Mouse (Mus musculus) erythroid progenitor cell, adult 5-6 weeks (primary cell): ENCODE data around the gene Trhr2. TPM values are rescaled to one million over a fixed set of nuclear protein-coding genes. Genes with fewer than 3 reads are reported as not detected.

Source experiments
- ATAC-seq: replicated peaks from 2 replicates; pipeline ENCODE4 v1.8.0; 2016; ENCODE audit warnings: moderate number of reproducible peaks, mild to moderate bottlenecking, moderate TSS enrichment, inconsistent platforms; ENCODE audit not compliant: poor library complexity, low FRiP score, severe bottlenecking
- total RNA-seq, 2 experiments: library from RNA; stranded (forward) in 1 of 2; stranded (reverse) in 1 of 2; fragments of 150-400 nt in 1 of 2; fragments of 186-747, 209-891 nt in 1 of 2; gene quantifications; 2 replicates each; pipeline versions ENCODE4 v1.2.3 to v1.2.4; 2015 to 2017; ENCODE audit warnings: low replicate concordance in 2 of 2

Gene Trhr2
- total RNA-seq, 2 experiments from 2014 or later = not detected

DNA sequence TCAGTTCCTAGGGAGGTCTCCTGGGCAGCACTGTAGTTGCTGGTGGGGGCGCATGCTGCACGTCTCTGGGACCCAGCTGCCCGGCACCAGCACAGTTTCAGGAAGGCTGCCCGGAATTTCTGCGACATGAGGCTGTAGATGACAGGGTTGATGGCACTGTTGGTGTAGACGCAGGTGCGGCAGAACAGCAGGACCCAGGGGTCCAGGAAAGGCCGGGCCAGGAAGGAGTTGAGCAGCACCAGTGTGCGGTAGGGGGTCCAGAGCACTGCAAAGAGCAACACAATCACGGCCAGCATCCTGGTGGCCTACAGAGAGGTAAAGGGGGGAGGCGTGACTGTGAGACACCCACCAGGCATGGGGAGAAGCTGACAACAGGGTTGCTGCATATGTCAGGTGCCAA lies 3.3 kb downstream of the Trhr2 start:
- ATAC-seq = no peak

DNA sequence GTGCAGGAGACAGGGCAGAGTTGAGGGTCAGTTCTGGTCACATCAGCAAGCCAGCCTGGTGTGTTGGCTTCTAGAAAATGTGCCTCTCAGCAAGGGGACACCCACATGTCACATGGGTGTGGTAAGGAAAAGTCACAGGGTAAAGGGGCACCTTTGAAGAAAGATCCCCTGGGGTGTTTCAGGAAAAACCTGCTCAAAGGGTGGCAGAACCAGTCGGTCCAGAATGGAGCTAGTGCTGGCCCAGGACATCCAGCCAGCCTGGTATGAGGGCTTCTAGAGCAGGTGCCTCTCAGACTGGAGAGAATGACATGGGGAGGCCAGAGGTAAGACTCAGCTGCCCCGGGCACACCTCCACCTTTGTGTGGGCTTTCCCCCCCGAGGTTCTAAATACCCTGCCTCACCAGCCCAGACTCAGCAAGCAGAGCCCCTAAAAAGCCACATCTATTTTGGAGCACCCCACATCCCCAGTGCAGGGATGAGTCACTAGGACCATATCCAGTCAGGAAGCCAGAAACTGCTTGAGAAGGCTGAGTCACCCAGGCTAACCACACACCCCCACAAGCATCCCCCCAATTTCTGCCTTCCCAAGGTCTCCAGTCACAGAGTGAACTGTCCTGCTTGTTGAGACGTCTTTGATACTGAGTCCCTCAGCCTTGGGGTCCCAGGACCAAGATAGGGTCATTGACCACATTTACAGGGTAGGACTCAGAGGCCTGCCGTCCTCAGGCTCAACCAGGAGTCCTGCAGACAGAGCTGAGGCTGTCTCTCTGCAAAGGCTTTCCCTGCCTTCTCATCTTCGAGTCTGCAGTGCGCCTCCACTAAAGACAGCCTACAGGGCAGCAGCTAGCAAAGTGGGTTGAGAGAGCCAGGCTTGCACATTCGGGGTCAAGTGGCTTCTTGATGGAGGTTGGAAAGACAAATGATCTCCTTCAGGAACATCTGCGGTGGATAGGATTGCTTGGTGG lies 4.6 kb downstream of the Trhr2 start:
- ATAC-seq = no peak

DNA sequence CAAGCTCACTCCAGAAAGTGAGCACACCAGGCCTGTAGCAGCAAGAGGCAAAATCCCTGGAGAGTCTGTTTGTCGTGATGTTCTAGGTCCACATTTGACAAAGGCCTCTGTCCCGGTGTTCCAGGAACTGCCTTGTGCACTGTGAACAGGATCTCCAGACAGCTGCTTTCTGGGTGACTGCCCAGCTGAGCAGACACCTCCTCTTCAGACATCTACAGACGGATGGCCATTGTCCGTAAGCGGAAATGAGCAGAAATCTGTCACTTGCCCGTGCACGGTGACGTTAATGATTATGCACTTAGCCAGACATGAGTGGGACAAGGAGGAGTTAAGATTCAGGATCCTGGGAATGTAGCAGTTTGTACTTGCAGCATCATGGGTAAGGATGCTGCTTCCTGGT lies 6.4 kb downstream of the Trhr2 start:
- ATAC-seq = no peak

DNA sequence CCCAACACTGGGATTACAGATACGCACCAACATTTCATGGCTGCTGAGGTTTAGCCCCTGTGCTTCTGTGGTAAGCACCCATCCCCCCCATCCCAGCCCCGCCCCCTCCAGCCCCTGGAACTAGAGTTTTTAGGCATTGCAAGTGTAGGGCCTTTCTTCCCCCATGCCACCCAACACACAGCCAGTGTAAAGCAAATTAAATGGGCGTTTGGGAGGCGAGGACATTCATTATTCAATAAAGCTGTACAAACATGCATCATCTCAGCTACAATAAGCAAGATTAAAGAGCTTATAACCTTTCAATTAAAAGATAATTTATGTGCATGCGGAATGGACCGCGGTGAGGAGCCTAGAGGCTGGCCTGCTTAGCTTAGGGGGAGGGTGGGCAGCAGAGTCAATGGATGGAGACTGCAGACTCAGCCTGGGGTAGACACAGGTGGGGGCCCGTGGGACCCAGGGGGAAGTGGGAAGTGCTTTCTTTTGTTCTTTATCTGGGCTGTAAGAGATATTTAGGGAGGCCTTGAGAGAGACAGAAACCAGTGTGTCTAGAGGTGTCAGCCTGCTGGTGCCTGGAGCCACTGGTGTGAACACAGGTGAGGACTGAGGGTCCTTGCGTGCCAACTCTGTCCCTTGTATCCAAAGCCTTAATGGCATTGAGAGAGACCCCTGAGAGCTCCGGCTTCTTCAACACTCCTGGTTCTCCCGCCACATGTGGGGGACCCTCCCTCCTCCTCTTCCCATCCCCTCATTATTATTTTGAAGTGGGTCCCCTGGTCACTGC lies 10.0 kb downstream of the Trhr2 start:
- ATAC-seq = no peak

DNA sequence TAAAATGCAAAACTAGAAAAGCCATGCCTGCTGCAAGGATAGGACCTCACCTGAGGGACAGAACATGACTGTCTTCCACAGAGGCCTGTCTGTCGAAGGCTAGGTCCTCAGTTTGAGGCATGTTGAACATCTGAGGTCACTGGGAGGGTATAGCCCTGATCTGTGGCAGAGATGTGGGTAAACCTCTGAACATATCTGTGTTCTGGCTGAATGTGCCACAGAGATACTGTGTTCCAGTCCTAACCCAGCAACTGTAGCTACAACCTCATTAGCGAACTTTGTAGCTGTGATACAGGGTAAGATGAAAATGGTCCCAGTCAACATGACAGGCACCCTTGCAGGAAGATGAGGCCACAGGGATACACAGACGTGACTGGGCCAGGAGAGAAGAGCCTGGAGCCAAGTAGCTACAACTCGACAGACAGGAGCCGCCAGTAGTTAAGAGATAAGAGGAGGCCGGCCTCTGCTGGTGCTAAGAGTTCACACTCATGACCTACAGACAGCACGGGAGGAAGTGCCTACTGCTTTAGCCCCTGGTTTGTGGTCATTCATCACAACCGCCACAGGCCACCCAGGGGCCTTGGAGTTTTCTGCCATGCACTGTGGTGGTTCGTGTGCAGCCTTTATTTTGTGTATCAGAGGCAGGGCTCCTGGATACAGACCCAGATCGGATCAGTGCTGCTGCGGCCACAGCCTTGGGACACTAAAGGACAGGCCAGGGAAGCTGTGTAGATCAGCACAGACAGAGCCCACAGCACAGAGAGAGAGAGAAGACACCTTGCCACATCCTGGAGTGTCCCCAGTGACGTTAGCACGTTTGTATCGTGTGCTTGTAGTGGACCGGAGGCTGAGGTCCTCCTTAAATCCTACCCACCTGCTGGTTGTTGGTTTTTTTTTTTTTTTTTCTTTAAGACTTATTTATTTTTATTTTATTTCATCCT lies 10.9 kb downstream of the Trhr2 start:
- ATAC-seq = peak; percentile 85

DNA sequence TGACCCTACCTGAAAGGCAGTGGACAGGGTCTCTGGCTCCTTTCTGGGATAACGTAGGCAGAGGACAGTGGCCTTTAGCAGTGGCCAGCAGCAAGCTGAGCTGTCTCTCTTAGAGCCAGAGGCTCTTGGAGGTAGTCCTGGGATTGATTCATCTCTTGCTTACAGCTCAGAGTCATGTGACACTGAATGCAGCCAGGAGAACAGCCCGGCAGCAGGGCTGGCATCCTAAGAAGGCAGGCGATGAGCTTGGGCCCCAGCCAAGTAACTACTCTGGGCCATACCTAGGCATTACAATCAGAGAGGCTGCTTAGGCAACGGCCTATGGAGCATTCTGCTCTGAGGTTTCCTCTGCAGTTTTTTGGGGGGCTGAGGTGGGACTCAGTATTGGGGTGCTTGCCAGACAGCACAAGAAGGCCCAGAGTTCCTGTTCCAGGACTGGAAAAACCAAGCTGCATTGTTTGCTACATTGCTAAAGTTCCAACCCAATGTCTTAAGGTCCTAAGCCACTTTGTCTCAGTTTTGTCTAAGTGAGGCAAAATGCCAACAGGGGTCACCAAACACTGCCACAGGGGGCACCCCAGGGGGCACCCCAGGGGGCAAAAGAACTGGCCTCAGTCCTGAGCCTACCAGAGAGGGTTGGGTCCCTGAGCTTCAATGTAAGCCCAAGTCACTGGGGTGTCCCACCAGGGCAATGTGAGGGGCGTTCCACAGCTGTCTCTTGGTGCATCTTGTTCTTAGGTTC lies 12.6 kb downstream of the Trhr2 start:
- ATAC-seq = no peak

DNA sequence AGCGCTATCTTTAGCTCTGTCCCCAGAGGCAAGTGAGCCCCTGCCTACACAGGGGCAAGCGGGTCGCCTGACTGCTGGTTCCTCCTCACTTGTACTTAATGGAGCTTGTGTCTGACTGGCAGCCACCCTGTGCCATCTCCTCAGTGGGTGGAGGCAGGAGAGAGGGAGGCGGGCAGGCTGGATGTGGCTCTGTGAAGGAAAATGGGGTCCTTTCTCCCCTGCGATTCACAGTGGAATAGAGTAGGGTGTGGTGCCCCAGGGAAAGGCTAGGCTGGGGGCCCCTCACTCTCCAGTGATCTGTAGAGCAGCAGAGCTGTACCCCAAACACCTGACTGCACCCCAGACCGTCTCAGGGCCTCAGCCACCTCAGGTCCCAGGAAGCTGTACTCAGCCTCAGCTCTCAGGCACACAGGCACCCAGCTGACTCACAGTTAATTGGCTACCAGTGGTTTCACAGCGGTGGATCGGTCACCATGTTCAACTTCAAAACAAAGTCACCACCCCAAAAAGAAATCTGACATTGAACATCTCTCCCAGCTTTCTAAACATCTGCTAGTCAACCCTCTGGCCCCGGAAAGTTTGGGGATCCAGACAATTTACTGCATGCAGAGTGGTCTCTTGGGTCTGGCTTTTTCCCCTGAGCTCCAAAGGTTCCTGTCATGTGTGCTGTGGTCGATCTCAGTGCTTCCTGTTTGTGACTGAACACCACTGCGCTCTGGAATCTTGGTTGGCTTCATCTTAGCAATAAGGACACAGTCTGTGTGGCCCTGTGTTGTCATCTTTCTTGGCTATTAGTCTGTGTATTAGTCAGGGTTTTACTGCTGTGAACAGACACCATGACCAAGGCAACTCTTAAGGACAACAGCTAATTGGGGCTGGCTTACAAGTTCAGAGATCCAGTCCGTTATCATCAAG lies 15.1 kb downstream of the Trhr2 start:
- ATAC-seq = no peak

DNA sequence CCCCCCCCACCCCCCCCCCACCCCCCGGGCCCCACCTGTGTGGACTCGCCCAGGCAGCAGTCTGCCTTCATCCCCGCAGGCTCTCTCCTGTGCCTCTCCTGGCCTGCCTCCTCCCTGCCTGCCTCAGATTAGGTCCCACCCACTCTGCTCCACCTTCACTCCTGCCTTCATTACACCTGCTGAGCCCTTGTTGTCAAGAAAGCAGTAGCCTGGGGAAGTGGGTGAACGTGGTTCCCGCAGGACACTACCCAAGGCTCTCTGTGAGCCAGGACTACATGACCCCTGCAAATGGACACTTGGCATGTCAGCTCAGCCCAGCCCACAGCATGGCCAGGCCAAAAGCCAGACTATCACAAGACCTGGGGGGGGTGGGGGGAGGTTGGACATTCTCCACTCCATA lies 16.3 kb downstream of the Trhr2 start:
- peak; percentile 40; the same call in 1 of the 2 replicates for ATAC-seq

DNA sequence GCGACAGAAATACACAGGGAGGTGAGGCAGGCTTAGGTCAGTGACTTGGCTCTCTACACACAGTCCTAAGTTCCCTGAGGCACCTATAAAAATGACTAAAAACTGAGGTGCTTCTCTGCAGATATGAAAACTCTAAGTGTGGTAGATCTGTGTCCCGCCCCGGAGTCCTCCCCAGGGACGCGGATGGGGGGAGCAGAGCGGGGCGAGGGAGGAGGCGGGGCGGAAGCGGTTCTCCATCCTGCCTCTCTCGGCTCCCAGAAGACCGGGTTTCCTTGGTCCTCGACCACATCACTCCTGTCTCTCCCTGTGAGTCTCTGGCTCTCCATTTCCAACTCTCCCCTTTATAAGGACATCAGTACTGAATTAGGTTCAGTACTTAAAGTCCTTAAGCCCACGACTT lies 16.8 kb downstream of the Trhr2 start:
- no peak for ATAC-seq

DNA sequence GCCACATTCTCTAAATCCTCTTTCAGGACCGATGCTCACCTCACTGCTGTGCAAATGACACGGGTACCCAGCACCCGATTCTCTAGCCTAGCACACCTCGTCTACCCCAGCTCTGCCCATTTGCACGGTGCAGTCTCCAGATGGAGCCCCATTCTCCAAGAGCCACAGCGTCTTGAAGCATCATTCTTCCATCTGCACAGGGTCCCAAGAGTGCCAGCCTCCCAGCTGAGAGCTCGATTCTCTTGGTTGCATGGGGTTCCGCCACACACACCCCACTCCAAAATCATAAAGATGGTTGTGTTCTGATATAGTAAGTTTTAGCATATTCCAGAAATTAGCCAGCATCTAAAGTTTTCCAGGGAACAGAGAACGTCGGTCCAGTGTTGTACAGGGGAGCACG lies 17.2 kb downstream of the Trhr2 start:
- peak; percentile 3; the same call in 1 of the 2 replicates for ATAC-seq

DNA sequence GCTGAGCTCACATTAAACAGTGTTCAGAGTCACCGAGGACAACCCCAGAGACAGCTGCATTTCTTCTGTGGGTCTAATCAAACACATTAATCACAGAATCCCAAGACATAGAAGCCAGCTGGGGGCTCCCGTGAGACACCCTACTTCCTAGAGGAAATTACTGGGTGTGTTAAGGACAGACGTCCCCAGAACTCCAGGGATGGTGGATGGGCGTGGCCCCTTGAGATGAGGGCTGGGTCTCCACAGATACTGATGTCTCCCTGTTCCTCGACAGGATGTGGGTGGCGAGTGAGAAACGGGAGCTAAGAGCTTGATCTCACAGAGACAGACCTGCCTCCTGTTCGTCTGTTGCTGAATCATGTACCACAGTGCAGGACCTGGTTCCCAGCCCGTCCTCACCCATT lies 17.7 kb downstream of the Trhr2 start:
- ATAC-seq = peak; percentile 9

DNA sequence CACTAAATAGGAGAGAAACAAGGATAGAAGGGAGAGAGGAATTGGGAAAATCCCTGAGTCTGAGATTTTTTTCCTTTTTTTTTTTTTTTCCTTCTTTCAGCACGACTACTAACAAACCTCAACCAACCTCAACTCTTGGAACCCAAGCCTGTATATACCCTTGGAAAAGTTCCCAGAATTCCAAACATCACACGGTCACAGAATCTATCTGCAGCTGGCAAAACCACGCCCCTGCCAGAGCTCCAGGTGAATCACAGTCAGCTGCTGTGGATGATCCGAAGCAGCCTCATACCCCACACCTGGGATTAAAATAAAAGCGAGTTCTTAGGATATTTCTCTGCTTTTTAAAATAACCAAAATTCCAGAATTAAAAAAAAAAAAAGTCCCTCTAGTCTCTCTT lies 18.2 kb downstream of the Trhr2 start:
- ATAC-seq = no peak

DNA sequence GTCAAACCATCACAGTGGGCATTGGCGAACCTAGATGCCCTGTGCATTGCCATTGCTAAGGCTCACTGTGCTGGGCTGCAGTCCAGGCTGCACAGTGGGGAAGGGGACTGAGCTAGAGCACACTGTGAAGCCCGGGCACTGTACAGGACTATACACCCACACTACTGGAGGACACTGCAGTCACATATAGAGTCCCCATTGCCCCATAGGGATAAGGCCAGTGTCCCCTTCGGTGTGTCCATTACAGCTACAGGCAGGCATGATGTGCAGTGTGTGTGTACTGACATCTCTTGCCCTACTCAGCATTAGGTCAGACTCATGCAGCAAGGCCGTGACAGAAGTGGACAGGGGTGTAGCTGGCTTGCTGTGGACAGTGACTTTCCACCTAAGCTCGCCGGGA lies 18.8 kb downstream of the Trhr2 start:
- ATAC-seq = peak; percentile 5

DNA sequence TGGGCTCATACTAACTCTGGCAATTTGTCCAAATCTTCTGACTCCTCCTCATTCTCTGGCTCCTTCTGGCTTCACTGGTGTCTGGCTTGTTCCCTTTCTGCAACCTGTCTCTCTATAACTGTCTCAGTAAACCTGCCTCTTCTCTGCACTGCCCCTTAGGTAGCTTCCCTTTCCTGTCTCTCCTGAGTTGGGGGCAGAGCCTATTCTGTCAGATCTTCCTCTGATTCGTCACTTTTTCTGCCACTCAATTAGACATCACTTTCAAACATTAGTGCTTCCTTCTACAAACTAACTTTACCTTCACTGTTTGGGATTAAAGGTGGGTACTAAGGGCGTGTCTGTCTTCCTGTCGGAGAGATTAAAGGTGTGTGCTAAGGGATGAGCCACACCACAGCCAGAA lies 19.8 kb downstream of the Trhr2 start:
- no peak for ATAC-seq

DNA sequence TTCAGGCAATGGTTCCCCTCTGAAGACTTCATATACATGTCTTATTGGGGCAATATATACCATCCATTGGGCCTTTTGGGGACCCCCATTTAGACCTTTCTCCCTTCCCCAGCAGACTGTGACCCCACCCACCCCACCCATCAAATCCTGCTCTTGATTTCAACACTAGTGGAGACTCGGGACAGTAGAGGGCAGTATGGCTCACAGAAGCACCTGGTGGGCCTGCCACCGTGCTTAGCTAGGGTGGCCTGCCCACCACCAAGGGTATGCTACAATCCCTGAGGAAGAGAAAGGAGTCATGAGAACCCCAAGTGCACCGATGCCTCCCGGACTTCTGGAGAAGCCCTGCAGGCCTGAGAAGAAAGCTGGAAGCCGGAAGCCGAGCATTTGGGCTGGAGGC lies 21.7 kb downstream of the Trhr2 start:
- ATAC-seq = no peak

DNA sequence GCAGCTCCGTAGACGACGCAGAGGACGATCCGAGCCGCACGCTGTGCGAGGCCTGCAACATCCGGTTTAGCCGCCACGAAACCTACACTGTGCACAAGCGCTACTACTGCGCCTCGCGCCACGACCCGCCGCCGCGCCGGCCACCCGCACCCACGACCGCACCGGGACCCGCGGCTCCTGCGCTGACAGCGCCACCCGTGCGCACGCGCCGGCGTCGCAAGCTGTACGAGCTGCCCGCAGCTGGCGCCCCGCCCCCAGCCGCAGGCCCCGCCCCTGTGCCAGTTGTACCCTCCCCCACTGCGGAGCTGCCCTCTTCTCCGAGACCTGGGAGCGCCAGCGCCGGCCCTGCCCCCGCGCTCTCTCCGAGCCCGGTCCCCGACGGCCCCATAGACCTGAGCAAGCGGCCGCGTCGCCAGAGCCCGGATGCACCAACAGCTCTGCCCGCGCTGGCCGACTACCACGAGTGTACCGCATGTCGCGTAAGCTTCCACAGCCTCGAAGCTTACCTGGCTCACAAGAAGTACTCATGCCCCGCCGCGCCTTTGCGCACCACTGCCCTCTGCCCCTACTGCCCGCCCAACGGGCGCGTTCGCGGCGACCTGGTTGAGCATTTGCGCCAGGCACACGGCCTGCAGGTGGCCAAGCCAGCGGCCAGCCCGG lies 24.2 kb downstream of the Trhr2 start:
- ATAC-seq = no peak

DNA sequence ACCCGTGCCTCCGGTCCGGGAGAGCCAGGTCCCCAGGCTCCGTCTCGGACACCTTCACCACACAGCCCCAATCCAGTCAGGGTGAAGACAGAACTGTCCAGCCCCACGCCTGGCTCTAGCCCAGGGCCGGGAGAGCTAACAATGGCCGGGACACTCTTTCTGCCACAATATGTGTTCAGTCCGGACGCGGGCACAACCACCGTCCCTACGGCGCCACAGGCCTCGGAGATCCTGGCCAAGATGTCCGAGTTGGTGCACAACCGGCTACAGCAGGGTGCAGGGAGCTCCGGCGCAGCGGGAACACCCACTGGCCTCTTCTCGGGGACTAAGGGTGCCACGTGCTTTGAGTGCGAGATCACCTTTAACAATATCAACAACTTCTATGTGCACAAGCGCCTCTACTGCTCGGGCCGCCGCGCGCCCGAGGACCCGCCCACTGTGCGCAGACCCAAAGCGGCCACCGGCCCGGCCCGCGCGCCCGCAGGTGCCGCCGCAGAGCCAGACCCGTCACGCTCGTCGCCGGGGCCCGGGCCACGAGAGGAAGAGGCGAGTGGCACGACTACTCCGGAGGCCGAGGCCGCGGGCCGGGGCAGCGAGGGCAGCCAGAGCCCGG lies 24.8 kb downstream of the Trhr2 start:
- no peak for ATAC-seq
